Mouse (Mus musculus) liver, embryonic 14.5 days (tissue): ENCODE results near the gene Snx10.

Source experiments
- CTCF ChIP-seq: IDR thresholded peaks from 2 replicates; pipeline ENCODE4 v1.5.1; 2016; ENCODE audit warnings: antibody characterized with exemption, low read depth, control low read depth
- EP300 ChIP-seq: IDR thresholded peaks from 2 replicates; pipeline ENCODE4 v1.6.1; 2016; ENCODE audit warnings: antibody characterized with exemption, low read depth

GRCm38 (mm10) chr6:51529457-51529856 lies 5.8 kb downstream of the Snx10 start:
- no peak for TF ChIP-seq CTCF
- TF ChIP-seq EP300 = no peak
